Mouse (Mus musculus): Measurements from ENCODE around the gene Dscam. TPM values are rescaled to one million over a fixed set of nuclear protein-coding genes. Genes with fewer than 3 reads are reported as not detected.

Dscam gene
- polyA plus RNA-seq, 1 experiment from 2014 or later: 0.81 TPM

Other genes with a start within 250 kb of the Dscam start
- 3.7 and 9.1 TPM in 2 replicates for gene Bace2, start 186.0 kb upstream of the Dscam start, polyA plus RNA-seq (2014; fragmentation: Nextera tagmentation; extraction: Ambion mirVana)